Mouse (Mus musculus) testis, postnatal 10 days (tissue): ENCODE results near the gene Vmn1r55.
A peak's percentile ranks its signal among the peaks of the same experiment; 100 is the strongest.
"Not testable (repeated sequence)": the region's sequence is repeated elsewhere in the genome, so short reads cannot be mapped to it uniquely, and the experiment has no call there.

Source experiments
- DNase-seq: peaks from one replicate; pipeline ENCODE4 v3.0.0; 2021; ENCODE audit warnings: low spot score

Gene Vmn1r55

DNA sequence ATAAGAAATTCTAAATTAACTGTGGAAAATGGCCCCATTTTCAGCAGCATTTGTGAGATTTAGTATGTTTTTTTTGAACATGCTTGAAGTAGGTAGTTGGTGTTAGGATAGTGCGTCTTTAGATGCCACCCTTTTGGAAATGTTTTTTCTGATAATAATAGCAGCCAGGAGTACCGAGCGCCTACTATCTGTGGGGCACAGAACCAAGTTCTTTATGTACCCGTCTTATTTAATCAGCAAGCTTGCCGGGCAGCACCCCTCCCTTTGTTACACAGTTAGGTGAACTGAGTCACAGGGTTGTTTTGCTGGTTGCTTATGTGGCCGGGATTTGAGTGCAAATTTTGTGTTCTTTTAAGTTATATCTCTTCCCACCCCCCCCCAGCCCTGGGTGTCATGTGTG, 68.2 kb downstream of the Vmn1r55 start:
- DNase-seq, result peak; percentile 39

DNA sequence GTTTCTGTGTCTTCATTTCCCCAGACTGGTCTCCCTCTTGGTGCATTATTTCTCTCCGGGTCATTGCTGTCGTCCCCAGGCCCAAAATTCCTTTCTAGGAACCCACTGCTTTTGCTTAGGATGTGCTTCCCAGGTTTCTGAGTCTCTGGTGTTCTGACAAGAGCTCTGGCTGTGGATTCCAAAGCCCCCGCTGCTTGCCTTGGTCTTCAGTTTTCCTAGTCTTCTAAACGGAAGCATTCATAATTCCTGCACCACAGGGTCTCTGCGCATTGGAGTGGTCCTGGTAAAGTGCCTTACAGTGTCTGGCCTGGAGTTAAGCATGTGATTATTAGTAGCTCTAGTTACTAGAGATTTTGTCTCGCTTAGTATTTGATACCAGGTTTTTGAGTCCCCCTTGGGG, 68.7 kb downstream of the Vmn1r55 start:
- DNase-seq, result peak; percentile 40

DNA sequence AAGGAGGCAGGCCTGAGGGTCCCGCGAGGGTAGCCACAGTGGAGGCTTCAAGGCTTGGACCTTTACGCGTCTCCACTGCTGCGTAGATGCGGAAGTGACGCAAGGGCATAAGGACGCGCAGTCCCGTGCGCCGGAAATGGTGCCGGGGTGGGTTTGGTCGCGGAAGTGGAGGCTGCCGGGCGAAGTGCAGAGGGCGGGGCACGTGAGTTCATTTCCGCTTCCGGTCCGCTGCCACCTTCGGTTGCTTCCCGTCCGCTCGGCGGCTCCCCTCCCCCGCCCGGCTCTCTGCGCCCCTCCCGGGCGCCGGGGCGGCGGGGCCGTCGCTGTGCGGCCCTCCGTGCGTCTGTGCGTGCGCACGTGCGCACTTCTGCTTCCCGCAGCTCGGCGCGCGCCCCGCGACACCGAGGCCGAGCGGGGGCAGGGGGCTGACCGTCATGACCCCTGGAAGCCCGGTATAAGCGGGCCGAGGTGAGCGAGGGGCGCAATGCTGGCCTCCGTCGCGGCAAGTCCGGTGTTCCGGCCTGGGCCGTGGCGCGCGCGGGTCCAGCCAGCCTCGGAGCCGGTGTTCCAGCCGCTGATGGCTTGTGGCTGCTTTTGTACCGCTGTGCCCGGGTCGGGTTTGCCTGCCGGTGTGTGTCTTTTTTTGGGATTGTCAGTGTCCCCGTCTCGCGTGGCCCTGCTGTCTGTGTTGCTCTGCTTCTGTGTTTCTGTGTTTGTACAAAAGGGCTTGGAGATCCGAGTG, 69.3 kb downstream of the Vmn1r55 start, which contains the start of gene Epn1:
Epn1 (plus strand) TSS at position 226 of the 742 bp plus-strand sequence.
- DNase-seq, result peak; percentile 96

DNA sequence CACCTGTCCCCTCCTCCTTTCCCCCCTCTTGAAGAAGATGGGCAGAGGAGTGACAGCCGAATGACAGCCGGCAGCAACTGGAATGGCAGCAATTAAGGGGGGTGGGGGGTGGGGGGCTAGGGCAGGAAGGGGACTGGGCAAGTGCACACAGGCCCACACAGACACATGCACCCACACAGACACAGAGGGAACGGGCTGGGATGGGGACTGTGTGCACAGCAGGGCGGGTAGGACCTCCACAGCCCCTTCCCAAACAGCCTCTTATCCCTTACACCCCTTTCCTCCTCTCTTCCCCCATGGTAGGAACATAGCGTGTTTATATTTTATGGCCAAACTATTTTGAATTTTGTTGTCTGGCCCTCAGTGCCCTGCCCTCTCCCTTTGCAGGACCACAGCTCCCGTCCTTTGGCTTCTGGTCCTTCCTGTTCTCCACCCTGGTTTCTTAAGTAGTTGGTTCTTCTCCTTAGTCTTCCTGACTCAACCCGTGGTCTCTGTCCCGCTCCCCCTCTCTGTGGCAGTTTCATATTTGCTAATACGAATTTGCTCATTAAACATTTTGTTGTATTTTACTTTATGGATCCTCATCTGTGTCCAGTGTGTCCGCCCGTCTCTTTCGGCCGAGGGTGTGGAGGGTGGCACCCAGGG, 70.0 kb downstream of the Vmn1r55 start:
- DNase-seq, result not testable (repeated sequence)
